Mouse (Mus musculus): Measurements from ENCODE around the gene Adh6a. TPM values are rescaled to one million over a fixed set of nuclear protein-coding genes. Genes with fewer than 3 reads are reported as not detected.

Adh6a gene
- total RNA-seq (2014; rRNA removed; ENCODE audit: low replicate concordance) (not detected in 2 replicates), polyA plus RNA-seq (2015; fragmentation: Nextera tagmentation; extraction: Ambion mirVana) (not detected in 2 replicates)

GRCm38 (mm10) chr3:138312965-138313364, at the start of gene Adh6a:
TSS of gene Adh6a (plus strand) at chr3:138313286.
- no peak for TF ChIP-seq CTCF (IDR thresholded peaks at IDR 0.05; ENCODE audit: low read depth)
- TF ChIP-seq EP300 (IDR thresholded peaks at IDR 0.05; ENCODE audit: low read depth), result no peak
- 83% methylated on average over 5 of the region's 5 CpGs for WGBS
- no peaks in the 10 kb centered on the region for H3K27me3 ChIP-seq (ENCODE audit: control insufficient read depth, insufficient read depth, low read length)
- no peaks in the 10 kb centered on the region for H3K36me3 ChIP-seq (replicated peaks; ENCODE audit: control insufficient read depth, insufficient read depth, low read length)
- DNase-seq (ENCODE audit: low spot score), result no peak
- H3K9me3 ChIP-seq (replicated peaks; ENCODE audit: control insufficient read depth, low read length), result no peaks in the 10 kb centered on the region
- H3K4me1 ChIP-seq (ENCODE audit: control insufficient read depth, insufficient read depth), result no peaks in the 10 kb centered on the region
- no peak within 1 kb of the TSS for H3K9ac ChIP-seq (replicated peaks; ENCODE audit: low read depth, low read length)
- H3K27ac ChIP-seq (ENCODE audit: low read depth), result no peak within 1 kb of the TSS
- ATAC-seq (ENCODE audit: insufficient read depth, low read depth), result no peak
- no peak within 1 kb of the TSS for H3K4me3 ChIP-seq (ENCODE audit: low read depth, low read length)
- no peak within 1 kb of the TSS for H3K4me2 ChIP-seq (ENCODE audit: low read depth, low read length)

GRCm38 (mm10) chr3:138264648-138265047, 48.4 kb upstream of the Adh6a start:
- H3K4me1 ChIP-seq (ENCODE audit: control insufficient read depth, insufficient read depth), result no peaks in the 10 kb centered on the region
- no peak overlapping the region for H3K27ac ChIP-seq (ENCODE audit: low read depth)
- TF ChIP-seq EP300 (IDR thresholded peaks at IDR 0.05; ENCODE audit: low read depth), result no peak
- TF ChIP-seq CTCF (IDR thresholded peaks at IDR 0.05; ENCODE audit: low read depth), result no peak
- DNase-seq (ENCODE audit: low spot score) (no peak), ATAC-seq (ENCODE audit: insufficient read depth, low read depth) (no peak)
- no peak overlapping the region for H3K4me2 ChIP-seq (ENCODE audit: low read depth, low read length)
- H3K9ac ChIP-seq (replicated peaks; ENCODE audit: low read depth, low read length), result no peak overlapping the region
- H3K9me3 ChIP-seq (replicated peaks; ENCODE audit: control insufficient read depth, low read length), result no peaks in the 10 kb centered on the region
- WGBS, result 68% methylated on average over 3 of the region's 3 CpGs
- no peaks in the 10 kb centered on the region for H3K36me3 ChIP-seq (replicated peaks; ENCODE audit: control insufficient read depth, insufficient read depth, low read length)
- no peak overlapping the region for H3K4me3 ChIP-seq (ENCODE audit: low read depth, low read length)
- H3K27me3 ChIP-seq (ENCODE audit: control insufficient read depth, insufficient read depth, low read length), result no peaks in the 10 kb centered on the region

GRCm38 (mm10) chr3:138270507-138270906, 42.6 kb upstream of the Adh6a start:
- whole genome bisulfite sequencing, result 13% methylated on average over 1 of the region's 1 CpGs
- Histone ChIP-seq H3K27me3 (ENCODE audit: control insufficient read depth, insufficient read depth, low read length) (no peaks in the 10 kb centered on the region), H3K4me3 (ENCODE audit: low read depth, low read length) (no peak overlapping the region), H3K27ac (ENCODE audit: low read depth) (no peak overlapping the region), H3K9me3 (replicated peaks; ENCODE audit: control insufficient read depth, low read length) (no peaks in the 10 kb centered on the region), H3K4me2 (ENCODE audit: low read depth, low read length) (no peak overlapping the region), H3K9ac (replicated peaks; ENCODE audit: low read depth, low read length) (no peak overlapping the region), H3K4me1 (ENCODE audit: control insufficient read depth, insufficient read depth) (no peaks in the 10 kb centered on the region), H3K36me3 (replicated peaks; ENCODE audit: control insufficient read depth, insufficient read depth, low read length) (no peaks in the 10 kb centered on the region)
- TF ChIP-seq EP300 (IDR thresholded peaks at IDR 0.05; ENCODE audit: low read depth) (no peak), CTCF (IDR thresholded peaks at IDR 0.05; ENCODE audit: low read depth) (no peak)
- no peak for ATAC-seq (ENCODE audit: insufficient read depth, low read depth)
- DNase-seq (ENCODE audit: low spot score), result no peak

- no peak for TF ChIP-seq EP300 (IDR thresholded peaks at IDR 0.05; ENCODE audit: low read depth)
- TF ChIP-seq CTCF (IDR thresholded peaks at IDR 0.05; ENCODE audit: low read depth), result no peak
- Histone ChIP-seq H3K9me3 (replicated peaks; ENCODE audit: control insufficient read depth, low read length) (no peaks in the 10 kb centered on the region), H3K4me3 (ENCODE audit: low read depth, low read length) (no peak overlapping the region), H3K4me1 (ENCODE audit: control insufficient read depth, insufficient read depth) (no peaks in the 10 kb centered on the region), H3K4me2 (ENCODE audit: low read depth, low read length) (no peak overlapping the region), H3K27me3 (ENCODE audit: control insufficient read depth, insufficient read depth, low read length) (no peaks in the 10 kb centered on the region), H3K27ac (ENCODE audit: low read depth) (no peak overlapping the region), H3K9ac (replicated peaks; ENCODE audit: low read depth, low read length) (no peak overlapping the region), H3K36me3 (replicated peaks; ENCODE audit: control insufficient read depth, insufficient read depth, low read length) (no peaks in the 10 kb centered on the region)
- DNase-seq (ENCODE audit: low spot score) (no peak), ATAC-seq (ENCODE audit: insufficient read depth, low read depth) (no peak)
- WGBS, result 87% methylated on average over 2 of the region's 2 CpGs
These were observed 41.8 kb upstream of the Adh6a start for GRCm38 (mm10) chr3:138271297-138271696.

- TF ChIP-seq CTCF (IDR thresholded peaks at IDR 0.05; ENCODE audit: low read depth), result no peak
- no peak for TF ChIP-seq EP300 (IDR thresholded peaks at IDR 0.05; ENCODE audit: low read depth)
- Histone ChIP-seq H3K9me3 (replicated peaks; ENCODE audit: control insufficient read depth, low read length) (no peaks in the 10 kb centered on the region), H3K27me3 (ENCODE audit: control insufficient read depth, insufficient read depth, low read length) (no peaks in the 10 kb centered on the region), H3K27ac (ENCODE audit: low read depth) (no peak overlapping the region), H3K36me3 (replicated peaks; ENCODE audit: control insufficient read depth, insufficient read depth, low read length) (no peaks in the 10 kb centered on the region), H3K4me3 (ENCODE audit: low read depth, low read length) (no peak overlapping the region), H3K9ac (replicated peaks; ENCODE audit: low read depth, low read length) (no peak overlapping the region), H3K4me2 (ENCODE audit: low read depth, low read length) (no peak overlapping the region), H3K4me1 (ENCODE audit: control insufficient read depth, insufficient read depth) (no peaks in the 10 kb centered on the region; the same call in 1 of the 2 replicates)
- WGBS, result 71% methylated on average over 7 of the region's 7 CpGs
- no peak for ATAC-seq (ENCODE audit: insufficient read depth, low read depth)
- DNase-seq (ENCODE audit: low spot score), result no peak
These were observed 40.0 kb upstream of the Adh6a start for GRCm38 (mm10) chr3:138273080-138273479.

GRCm38 (mm10) chr3:138275100-138275499, 38.0 kb upstream of the Adh6a start:
- H3K27ac ChIP-seq (ENCODE audit: low read depth), result no peak overlapping the region
- 61% methylated on average over 3 of the region's 3 CpGs for WGBS
- no peak for DNase-seq (ENCODE audit: low spot score)
- H3K4me3 ChIP-seq (ENCODE audit: low read depth, low read length), result no peak overlapping the region
- no peaks in the 10 kb centered on the region; the same call in 1 of the 2 replicates for H3K4me1 ChIP-seq (ENCODE audit: control insufficient read depth, insufficient read depth)
- H3K4me2 ChIP-seq (ENCODE audit: low read depth, low read length), result no peak overlapping the region
- H3K9me3 ChIP-seq (replicated peaks; ENCODE audit: control insufficient read depth, low read length), result no peaks in the 10 kb centered on the region
- no peak for ATAC-seq (ENCODE audit: insufficient read depth, low read depth)
- no peaks in the 10 kb centered on the region for H3K27me3 ChIP-seq (ENCODE audit: control insufficient read depth, insufficient read depth, low read length)
- TF ChIP-seq EP300 (IDR thresholded peaks at IDR 0.05; ENCODE audit: low read depth) (no peak), CTCF (IDR thresholded peaks at IDR 0.05; ENCODE audit: low read depth) (no peak)
- H3K36me3 ChIP-seq (replicated peaks; ENCODE audit: control insufficient read depth, insufficient read depth, low read length), result no peaks in the 10 kb centered on the region
- H3K9ac ChIP-seq (replicated peaks; ENCODE audit: low read depth, low read length), result no peak overlapping the region
